Mouse (Mus musculus) heart, embryonic 13.5 days (tissue): ENCODE results near the gene Best2. TPM values are rescaled to one million over a fixed set of nuclear protein-coding genes. Genes with fewer than 3 reads are reported as not detected.

ENCODE experiments used
- ATAC-seq: fragments of 200-750 bp; cut with Nextera tagmentation; 2 replicates; pipeline ENCODE4 v1.8.0; 2017; ENCODE audit warnings: moderate TSS enrichment; ENCODE audit not compliant: insufficient number of reproducible peaks, low FRiP score, low TSS enrichment; ENCODE audit errors: extremely low read depth
- H3K27ac ChIP-seq: fragments of 300-500 bp; sonication (generic); replicated peaks from 2 replicates; pipeline ENCODE4 v1.5.1; 2015; ENCODE audit warnings: moderate library complexity, mild to moderate bottlenecking, inconsistent platforms
- H3K27me3 ChIP-seq: fragments of 300-500 bp; sonication (generic); replicated peaks from 2 replicates; pipeline ENCODE4 v1.6.1; 2015; ENCODE audit warnings: mild to moderate bottlenecking, inconsistent platforms
- H3K36me3 ChIP-seq: fragments of 300-500 bp; sonication (generic); 2 replicates; pipeline ENCODE4 v1.6.1; 2015; ENCODE audit warnings: mild to moderate bottlenecking, inconsistent platforms
- H3K4me1 ChIP-seq: fragments of 300-500 bp; sonication (generic); 2 replicates; pipeline ENCODE4 v1.6.1; 2015; ENCODE audit warnings: inconsistent platforms
- H3K4me2 ChIP-seq: fragments of 300-500 bp; sonication (generic); 2 replicates; pipeline ENCODE4 v1.6.1; 2015; ENCODE audit warnings: inconsistent platforms, mild to moderate bottlenecking, moderate library complexity
- H3K4me3 ChIP-seq: fragments of 300-500 bp; sonication (generic); 2 replicates; pipeline ENCODE4 v1.5.1; 2015; ENCODE audit warnings: moderate library complexity, mild to moderate bottlenecking, inconsistent platforms
- H3K9ac ChIP-seq: fragments of 300-500 bp; sonication (generic); 2 replicates; pipeline ENCODE4 v1.6.1; 2015; ENCODE audit warnings: inconsistent platforms, mild to moderate bottlenecking, moderate library complexity
- H3K9me3 ChIP-seq: fragments of 300-500 bp; sonication (generic); 2 replicates; pipeline ENCODE4 v1.6.1; 2016; ENCODE audit warnings: inconsistent platforms
- WGBS: fragments of 180-500 bp; shearing (Covaris S2); methylation state at CpG from one replicate; pipeline ENCODE4 v1.1.7; 2015; ENCODE audit warnings: mixed read lengths; 5-methylcytosine and 5-hydroxymethylcytosine counted together
- polyA plus RNA-seq: library from polyadenylated mRNA; unstranded; fragments of >200 nt; fragmentation: Nextera tagmentation; extraction: Ambion mirVana; gene quantifications from 2 replicates; pipeline ENCODE4 v1.2.1, GENCODE M21; 2015

Gene Best2
- polyA plus RNA-seq = not detected in 2 replicates

DNA sequence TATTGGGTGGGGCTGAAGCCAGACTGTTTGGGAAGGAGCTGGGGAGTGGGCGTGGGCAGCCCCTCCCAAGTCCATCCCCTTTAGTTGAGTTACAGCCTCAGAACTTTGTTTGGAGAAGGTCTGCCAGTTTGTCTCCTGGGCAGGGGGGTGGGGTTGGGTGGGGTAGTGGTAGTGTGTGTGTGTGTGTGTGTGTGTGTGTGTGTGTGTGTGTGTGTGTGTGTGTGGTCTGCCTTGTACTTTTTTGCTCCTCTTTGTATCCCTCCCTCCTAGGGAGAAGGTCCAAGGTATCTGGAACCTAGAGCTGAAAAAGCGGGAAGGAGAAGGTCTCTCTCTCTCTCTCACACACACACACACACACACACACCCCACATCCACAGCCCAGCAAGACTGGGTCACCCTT is at the start of gene Best2:
Gene Best2, minus strand, starts transcription at position 101 of the 400 bp plus-strand sequence.
- Histone ChIP-seq H3K9me3 (no peaks in the 10 kb centered on the region), H3K4me3 (peak within 1 kb of the TSS; percentile 42), H3K4me1 (no peaks in the 10 kb centered on the region), H3K4me2 (peak within 1 kb of the TSS; percentile 70), H3K27me3 (peaks cover 64% of the 10 kb centered on the region), H3K27ac (no peak within 1 kb of the TSS), H3K9ac (peak within 1 kb of the TSS; percentile 60), H3K36me3 (peaks cover 23% of the 10 kb centered on the region)
- ATAC-seq = no peak
- 47% methylated on average over 2 of the region's 2 CpGs for WGBS

DNA sequence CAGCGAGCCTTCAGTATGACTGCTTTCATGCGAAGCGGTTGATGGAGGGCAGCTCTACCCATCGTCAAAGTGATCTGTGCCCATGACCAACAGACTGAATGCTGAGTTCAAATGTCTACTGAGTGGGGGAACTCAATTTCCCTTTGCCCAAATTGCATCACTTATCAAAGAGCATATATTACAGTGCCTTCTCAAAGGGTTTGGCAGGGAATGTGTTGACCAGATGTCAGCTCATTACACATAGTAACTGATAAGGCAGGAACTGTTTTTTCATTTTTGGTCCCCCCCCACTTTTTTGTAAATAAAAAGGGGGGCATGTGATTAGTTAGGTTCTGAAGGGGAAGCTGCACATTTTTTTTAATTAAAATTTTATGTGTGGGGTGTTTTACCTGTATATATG is 48.3 kb upstream of the Best2 start:
- no peak for ATAC-seq

DNA sequence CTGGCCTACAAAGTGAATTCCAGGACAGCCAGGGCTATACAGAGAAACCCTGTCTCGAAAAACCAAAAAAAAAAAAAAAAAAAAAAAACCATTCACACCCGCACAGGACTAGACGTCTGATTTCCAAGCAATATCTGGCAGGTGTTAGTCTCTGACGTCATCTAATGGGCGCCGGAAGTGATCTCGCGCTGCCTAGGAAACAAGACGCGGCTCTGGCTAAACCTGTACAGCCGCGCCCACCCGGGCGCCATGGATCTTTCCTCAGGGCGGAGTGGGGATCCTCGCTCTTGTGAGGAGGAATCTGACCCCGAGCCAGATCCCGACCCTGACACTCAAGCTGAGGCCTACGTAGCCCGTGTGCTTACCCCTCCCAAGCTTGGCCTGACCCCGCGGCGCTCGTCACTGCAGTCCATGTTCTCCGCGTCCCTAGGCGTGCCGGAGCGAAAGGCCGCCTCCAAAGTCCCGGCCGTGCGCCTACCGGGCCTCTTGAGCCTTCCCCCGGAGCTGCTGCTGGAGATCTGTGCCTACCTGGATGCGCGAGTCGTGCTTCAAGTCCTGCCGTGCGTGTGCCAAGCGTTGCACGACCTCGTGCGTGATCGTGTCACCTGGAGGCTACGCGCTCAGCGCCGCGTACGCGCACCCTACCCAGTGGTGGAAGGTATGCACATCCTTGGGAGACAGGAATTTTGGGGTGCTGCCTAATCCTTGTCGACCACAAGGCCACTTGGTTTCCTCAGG is 45.7 kb upstream of the Best2 start, which contains the start of gene Fbxw9:
Gene Fbxw9, plus strand, starts transcription at position 177 of the 738 bp plus-strand sequence.
- Histone ChIP-seq H3K4me1 (peaks cover 10% of the 10 kb centered on the region), H3K9me3 (no peaks in the 10 kb centered on the region), H3K36me3 (peaks cover 43% of the 10 kb centered on the region), H3K9ac (peak within 1 kb of the TSS; percentile 84), H3K4me3 (peak within 1 kb of the TSS; percentile 88), H3K27me3 (no peaks in the 10 kb centered on the region), H3K27ac (no peak within 1 kb of the TSS), H3K4me2 (peak within 1 kb of the TSS; percentile 93)
- WGBS = under 1% methylated on average over 53 of the region's 53 CpGs
- peak; percentile 67; the same call in 1 of the 2 replicates for ATAC-seq

More for the DNA sequence above, 48.3 kb upstream of the Best2 start:
- Histone ChIP-seq H3K4me3 (no peak overlapping the region), H3K9me3 (no peaks in the 10 kb centered on the region), H3K4me1 (peaks cover 10% of the 10 kb centered on the region), H3K9ac (no peak overlapping the region), H3K36me3 (peaks cover 37% of the 10 kb centered on the region), H3K4me2 (no peak overlapping the region), H3K27me3 (no peaks in the 10 kb centered on the region), H3K27ac (no peak overlapping the region)
- 93% methylated on average over 4 of the region's 4 CpGs for WGBS

DNA sequence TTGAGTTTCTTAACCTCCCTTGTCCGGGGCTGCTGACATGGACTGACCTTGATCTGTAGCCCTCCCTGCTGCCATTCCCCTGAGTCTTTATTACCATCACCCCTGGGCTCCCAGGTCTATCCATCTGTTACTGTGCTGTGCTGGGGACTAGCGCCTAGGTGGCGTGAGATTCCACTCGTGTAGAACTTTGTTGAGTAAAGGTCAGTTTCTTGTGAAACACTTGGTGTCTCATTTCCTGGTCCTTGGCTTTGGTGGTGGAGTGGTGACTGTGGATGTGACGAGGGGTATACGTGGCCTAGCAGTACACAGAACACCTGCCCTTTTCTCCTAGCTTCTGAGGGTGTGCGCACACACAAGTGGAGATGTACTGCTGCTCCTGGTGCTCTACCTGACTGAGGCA is 43.0 kb upstream of the Best2 start:
- Histone ChIP-seq H3K27me3 (no peaks in the 10 kb centered on the region), H3K36me3 (peaks cover 50% of the 10 kb centered on the region), H3K4me3 (no peak overlapping the region), H3K9ac (no peak overlapping the region), H3K4me1 (peaks cover 10% of the 10 kb centered on the region), H3K4me2 (no peak overlapping the region), H3K9me3 (no peaks in the 10 kb centered on the region), H3K27ac (no peak overlapping the region)
- WGBS = 84% methylated on average over 7 of the region's 7 CpGs
- no peak for ATAC-seq

DNA sequence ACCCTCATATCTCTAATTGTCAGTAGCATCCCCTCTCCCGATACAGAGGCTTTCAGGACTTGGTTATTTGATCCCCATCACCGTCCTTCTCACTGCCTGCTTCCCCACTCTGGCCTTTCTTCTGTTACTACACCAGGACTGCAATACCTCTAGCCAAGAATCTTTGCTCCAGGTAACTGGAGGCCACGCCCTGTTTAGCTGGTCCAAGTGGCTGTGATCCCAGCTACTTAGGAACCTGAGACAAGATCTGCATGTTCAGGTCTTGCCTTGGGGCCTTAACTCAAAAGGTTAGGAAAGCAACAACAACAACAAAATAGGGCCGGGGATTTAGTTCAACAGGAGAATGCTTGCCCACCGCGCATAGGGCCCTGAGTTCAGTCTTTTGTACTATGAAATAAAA is 29.3 kb upstream of the Best2 start:
- no peaks in the 10 kb centered on the region for H3K9me3 ChIP-seq
- no peak for ATAC-seq
- WGBS = 87% methylated on average over 6 of the region's 6 CpGs
- no peak overlapping the region for H3K27ac ChIP-seq
- peaks cover 89% of the 10 kb centered on the region for H3K36me3 ChIP-seq
- H3K9ac ChIP-seq = no peak overlapping the region
- peaks cover 18% of the 10 kb centered on the region for H3K4me1 ChIP-seq
- no peaks in the 10 kb centered on the region for H3K27me3 ChIP-seq
- H3K4me3 ChIP-seq = no peak overlapping the region
- H3K4me2 ChIP-seq = no peak overlapping the region

DNA sequence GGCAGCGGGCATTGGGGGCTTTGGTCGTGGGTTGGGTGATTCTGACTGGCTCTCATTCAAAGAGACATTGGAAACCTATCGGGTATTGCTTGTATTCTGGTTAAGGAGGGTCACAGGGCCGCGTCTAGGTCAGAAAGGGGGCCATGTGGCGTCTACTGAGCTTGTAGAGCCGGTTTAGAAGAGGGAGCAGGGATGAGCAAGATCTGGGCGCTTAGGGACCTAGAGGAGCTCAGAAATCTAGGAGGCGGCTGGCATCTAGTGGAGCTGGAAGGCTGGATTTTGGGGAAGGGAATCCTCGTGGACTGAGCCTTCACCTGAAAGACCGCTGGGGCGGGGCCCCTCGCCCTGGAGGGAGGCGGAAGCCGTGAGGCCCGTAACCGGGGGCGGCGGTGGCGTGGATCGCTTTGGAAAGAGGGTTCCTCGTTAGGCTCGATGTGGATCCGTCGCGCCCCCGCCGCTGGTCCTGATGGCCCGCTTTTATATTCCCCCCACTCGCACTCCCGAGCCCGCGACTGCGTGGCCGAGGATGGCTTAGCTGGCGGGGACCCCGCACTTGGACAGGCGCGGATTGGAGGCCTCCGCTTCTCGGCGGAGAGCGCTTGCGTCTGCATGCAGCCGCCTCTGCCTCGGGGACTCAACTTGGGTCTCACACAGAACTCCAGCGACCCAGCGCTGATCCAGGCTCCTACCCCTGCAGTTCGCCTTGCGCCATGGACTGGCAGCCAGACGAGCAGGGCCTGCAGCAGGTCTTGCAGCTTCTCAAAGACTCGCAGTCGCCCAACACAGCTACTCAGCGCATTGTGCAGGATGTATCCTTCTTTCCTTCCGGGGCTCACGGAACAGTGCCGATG is 23.6 kb upstream of the Best2 start:
- Histone ChIP-seq H3K27me3 (no peaks in the 10 kb centered on the region), H3K9ac (peak overlapping the region; percentile 93), H3K4me1 (peaks cover 46% of the 10 kb centered on the region), H3K4me3 (peak overlapping the region; percentile 71), H3K36me3 (peaks cover 44% of the 10 kb centered on the region), H3K9me3 (no peaks in the 10 kb centered on the region), H3K4me2 (peak overlapping the region; percentile 91), H3K27ac (peak overlapping the region; percentile 99)
- ATAC-seq = 0 out of 2 replicates have a peak, but pooled peaks have one; percentile 10
- WGBS = under 1% methylated on average over 56 of the region's 57 CpGs

DNA sequence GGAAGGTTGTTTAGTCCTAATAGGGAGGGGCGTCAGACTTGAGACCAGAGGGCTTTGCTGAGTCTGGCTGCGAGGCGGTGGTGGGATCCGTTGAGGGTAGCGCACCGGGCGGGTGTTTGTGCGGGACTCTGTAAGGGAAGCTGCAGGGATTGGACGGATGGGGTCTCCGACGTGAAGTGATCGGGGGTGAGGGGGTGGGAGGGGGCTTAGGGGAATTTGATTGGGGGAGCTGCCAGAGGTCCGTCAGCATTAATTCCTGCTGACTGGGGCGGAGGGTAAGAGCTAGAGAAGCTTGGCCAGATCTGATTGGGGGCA is 23.0 kb upstream of the Best2 start:
- Histone ChIP-seq H3K9ac (peak overlapping the region; percentile 93), H3K27ac (peak overlapping the region; percentile 99), H3K9me3 (no peaks in the 10 kb centered on the region), H3K4me2 (peak overlapping the region; percentile 91), H3K27me3 (no peaks in the 10 kb centered on the region), H3K36me3 (peaks cover 44% of the 10 kb centered on the region), H3K4me1 (peaks cover 46% of the 10 kb centered on the region), H3K4me3 (peak overlapping the region; percentile 71)
- WGBS = 2% methylated on average over 14 of the region's 14 CpGs
- ATAC-seq = peak; percentile 38

DNA sequence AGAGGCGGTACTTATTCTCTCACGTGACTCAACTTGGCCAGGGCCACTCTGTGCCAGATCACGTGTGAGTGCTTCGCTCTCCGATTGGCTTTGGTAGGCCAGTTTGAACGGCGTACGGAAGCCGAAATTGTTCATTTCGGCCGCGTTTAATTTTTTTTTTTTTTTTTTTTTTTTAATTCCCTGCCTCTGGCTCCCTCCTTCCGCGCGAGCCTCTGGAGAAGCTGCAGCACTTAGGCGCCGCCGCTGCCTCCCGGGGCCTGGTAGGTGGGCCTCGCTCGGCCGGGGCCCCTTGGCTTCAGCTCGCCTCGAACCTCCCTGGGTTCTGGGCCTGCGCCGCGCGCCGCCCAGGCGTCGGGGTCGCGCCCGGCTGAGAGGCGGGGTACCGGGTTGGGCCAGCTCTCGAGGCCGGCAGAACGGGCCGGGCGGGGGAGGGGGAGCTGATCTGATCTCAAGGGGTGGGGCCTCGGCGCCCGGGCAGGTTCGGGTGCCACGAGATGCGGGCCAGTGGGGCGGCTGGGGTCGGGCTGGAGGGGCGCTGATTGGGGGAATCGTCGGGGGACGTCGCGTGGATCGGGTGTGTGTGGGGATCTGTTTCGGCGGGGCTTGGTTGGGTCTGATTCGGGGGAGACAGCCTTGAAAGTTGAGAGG is 22.5 kb upstream of the Best2 start, which contains the start of gene Tnpo2:
Gene Tnpo2, plus strand, starts transcription at position 198 of the 648 bp plus-strand sequence.
- Histone ChIP-seq H3K4me3 (peak within 1 kb of the TSS; percentile 71), H3K4me2 (peak within 1 kb of the TSS; percentile 96), H3K9ac (peak within 1 kb of the TSS; percentile 93), H3K27me3 (no peaks in the 10 kb centered on the region), H3K36me3 (peaks cover 44% of the 10 kb centered on the region), H3K4me1 (peaks cover 46% of the 10 kb centered on the region), H3K27ac (peak within 1 kb of the TSS; percentile 99), H3K9me3 (no peaks in the 10 kb centered on the region)
- ATAC-seq = peak; percentile 92
- under 1% methylated on average over 49 of the region's 59 CpGs for WGBS

DNA sequence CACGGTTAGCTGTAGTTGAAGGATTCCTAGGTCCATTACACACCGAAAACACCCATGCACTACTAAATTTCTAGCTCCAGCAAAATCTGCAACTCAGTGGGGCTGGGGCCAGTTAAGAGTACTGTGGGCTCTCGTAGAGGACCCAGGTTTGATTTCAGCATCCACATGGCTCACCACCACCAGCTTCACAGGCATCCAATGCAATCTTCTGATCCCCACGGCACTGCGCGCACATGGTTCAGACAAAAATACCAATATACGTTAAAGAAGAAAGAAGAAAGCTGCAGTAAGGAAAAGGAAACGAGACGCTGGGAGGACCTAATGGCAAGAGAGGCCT is 22.0 kb upstream of the Best2 start:
- H3K9ac ChIP-seq = peak overlapping the region; percentile 84
- H3K4me2 ChIP-seq = peak overlapping the region; percentile 96
- peaks cover 44% of the 10 kb centered on the region for H3K36me3 ChIP-seq
- H3K27ac ChIP-seq = peak overlapping the region; percentile 83
- H3K9me3 ChIP-seq = no peaks in the 10 kb centered on the region
- ATAC-seq = peak; percentile 12; the same call in 1 of the 2 replicates
- no peaks in the 10 kb centered on the region for H3K27me3 ChIP-seq
- WGBS = 0% methylated on average over 9 of the region's 9 CpGs
- peaks cover 46% of the 10 kb centered on the region for H3K4me1 ChIP-seq
- H3K4me3 ChIP-seq = peak overlapping the region; percentile 71

DNA sequence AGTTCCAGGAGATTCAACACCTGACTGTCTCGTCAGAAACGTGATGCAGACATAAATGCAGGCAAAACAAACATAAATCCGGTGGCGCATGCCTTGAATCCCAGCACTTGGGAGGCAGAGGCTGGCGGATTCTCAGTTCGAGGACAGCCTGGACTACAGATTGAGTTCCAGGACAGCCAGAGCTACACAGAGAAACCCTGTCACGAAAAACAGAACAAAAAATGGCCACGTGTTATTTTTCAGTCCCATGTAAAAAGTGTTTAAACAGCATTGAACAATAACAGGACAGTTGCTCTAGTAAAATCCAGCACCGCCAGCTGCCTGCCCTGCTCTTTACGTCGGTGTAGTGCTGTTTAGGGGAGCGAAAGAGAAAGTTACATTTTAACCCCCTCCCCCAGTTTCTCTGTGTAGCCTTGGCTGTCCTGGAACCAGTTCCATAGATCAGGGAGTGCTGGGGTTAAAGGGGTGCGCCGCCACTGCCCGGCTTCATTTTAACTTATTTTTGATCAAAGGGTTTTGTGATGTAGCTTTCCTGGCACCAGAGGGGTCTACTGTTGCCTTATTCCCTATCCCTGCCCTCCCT is 21.5 kb upstream of the Best2 start:
- WGBS = under 1% methylated on average over 15 of the region's 15 CpGs
- H3K27me3 ChIP-seq = no peaks in the 10 kb centered on the region
- H3K4me1 ChIP-seq = peaks cover 46% of the 10 kb centered on the region
- peaks cover 44% of the 10 kb centered on the region for H3K36me3 ChIP-seq
- no peak for ATAC-seq
- H3K4me2 ChIP-seq = peak overlapping the region; percentile 96
- peak overlapping the region; percentile 83 for H3K27ac ChIP-seq
- peak overlapping the region; percentile 71 for H3K4me3 ChIP-seq
- H3K9me3 ChIP-seq = no peaks in the 10 kb centered on the region
- H3K9ac ChIP-seq = peak overlapping the region; percentile 84
